Mouse (Mus musculus): Measurements from ENCODE around the gene Ap2a2.
"Not testable (repeated sequence)": the region's sequence is repeated elsewhere in the genome, so short reads cannot be mapped to it uniquely, and the experiment has no call there.

The Ap2a2 gene

DNA sequence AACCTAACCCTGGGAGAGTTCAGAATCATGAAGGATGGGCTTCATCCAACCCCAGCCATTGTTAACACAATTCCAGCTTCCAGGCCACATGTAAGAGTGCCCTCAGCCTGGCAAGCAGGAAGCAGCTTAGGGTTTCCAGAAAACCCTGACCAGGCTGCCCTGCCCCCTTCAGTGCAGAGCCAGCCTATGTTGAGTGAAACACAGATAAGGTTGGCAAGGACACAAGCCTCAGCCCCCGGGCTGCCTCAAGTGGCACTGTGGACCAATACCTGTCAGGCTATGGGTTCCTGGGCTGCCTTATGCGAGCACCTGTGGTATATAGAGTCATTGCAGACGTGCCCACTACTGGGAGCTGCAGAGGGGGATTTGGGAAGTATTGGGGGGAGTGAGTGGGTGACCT lies 99.5 kb downstream of the Ap2a2 start:
- DNase-seq (ENCODE audit: low spot score) = no peak

GRCm38 (mm10) chr7:141662223-141662622 lies 100.2 kb downstream of the Ap2a2 start:
- DNase-seq (ENCODE audit: low spot score) = no peak

GRCm38 (mm10) chr7:141666190-141666589 lies 104.2 kb downstream of the Ap2a2 start:
- peak; percentile 78 for DNase-seq (ENCODE audit: low spot score)

DNA sequence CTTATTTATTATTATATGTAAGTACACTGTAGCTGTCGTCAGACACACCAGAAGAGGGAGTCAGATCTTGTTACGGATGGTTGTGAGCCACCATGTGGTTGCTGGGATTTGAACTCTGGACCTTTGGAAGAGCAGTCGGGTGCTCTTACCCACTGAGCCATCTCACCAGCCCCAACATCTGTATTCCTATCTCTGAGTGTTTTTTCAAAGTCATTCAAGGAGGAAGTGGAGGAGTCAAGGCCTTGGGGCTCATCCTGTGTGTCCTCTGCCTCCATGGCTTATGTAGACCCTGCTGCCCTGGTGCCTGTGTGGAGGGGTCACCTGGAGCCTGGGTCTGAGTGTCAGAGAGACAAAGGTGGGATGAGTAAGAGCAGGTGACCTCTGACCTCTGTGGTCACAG lies 107.1 kb downstream of the Ap2a2 start:
- not testable (repeated sequence) for DNase-seq (ENCODE audit: low spot score)

- peak; percentile 51 for DNase-seq (ENCODE audit: low spot score)
These were observed 109.0 kb downstream of the Ap2a2 start for GRCm38 (mm10) chr7:141670999-141671398.

DNA sequence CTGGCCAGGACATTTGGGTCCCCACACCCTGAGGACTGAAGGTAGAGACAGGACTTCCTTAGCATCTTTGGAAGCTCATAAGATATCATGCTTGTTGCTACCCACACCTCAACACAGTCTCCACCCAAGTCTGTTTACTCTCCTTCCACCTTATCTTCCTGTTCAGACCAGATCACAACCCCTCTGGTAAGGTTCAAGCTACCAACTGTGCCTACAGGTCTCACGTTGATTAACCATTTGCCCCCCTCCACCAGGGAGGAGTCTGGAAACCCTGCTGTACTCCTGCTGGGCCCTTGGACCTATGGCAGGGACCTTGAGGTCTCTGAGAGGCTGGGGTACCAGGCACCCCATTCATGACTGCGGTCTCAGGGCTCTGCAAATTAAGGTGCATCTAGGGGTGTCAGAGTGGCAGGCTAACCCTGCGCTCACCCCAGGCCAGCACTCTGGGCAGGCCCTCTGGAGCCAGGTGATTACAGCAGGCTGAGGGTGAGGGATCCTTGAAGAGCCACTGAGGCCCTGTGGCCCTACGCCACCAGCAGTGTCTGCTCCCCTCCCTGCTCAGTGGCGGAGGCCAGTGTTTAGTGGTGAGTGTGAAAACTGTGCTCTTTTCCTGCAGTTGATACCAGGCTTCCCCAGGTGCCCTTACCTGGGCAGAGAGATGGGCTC lies 109.8 kb downstream of the Ap2a2 start:
- no peak for DNase-seq (ENCODE audit: low spot score)

DNA sequence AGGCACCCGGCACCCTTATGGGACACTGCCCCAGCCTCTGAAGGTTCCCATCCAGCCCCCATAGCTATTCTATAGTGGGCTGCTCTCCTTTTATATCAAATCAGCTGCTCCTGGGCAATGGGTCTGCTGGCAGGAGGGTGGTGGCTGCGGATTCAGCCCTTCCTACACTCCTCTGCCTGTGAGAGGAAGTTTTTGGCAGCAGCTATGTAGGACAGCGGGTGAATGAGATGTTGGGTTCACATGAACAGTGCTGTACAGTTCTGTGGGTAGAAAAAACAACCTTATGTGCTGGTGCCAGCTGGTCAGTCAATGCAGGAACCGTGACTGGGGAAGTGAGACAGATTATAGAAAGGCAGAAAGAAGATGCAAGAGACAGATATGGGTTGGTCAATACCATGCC lies 116.9 kb downstream of the Ap2a2 start:
- no peak for DNase-seq (ENCODE audit: low spot score)
